Mouse (Mus musculus): ENCODE results near the gene Olfr235. TPM values are rescaled to one million over a fixed set of nuclear protein-coding genes. Genes with fewer than 3 reads are reported as not detected.
"Not testable (repeated sequence)": the region's sequence is repeated elsewhere in the genome, so short reads cannot be mapped to it uniquely, and the experiment has no call there.

Olfr235 gene
- not detected for total RNA-seq (2021)
- long read RNA-seq, experiment 1 = 0 reads
- long read RNA-seq, experiment 2 = 0 reads

DNA sequence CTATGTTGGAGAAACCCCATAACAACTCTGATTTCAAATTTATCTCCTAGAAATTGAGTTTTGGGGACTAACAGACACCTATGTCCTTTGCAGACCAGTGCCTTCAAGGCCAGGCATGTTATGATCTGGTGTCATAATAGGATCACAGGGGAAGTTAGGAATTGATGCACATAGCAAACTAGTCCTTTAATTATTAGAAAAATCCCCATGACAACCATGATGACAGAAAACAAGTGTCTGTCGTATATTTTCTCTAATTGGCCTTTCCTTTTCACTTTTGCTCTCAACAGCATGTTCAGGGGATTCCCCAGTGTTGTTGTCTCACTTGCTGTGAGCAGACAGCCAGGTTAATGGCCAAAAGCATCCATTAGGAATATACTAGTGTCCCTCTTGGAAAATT, at the start of gene Olfr235:
Gene Olfr235 (plus strand): TSS at position 301 of the 400 bp plus-strand sequence.
- DNase-seq (ENCODE audit: low spot score in 2 of 2) = no peak
- Histone ChIP-seq H3K27ac (no peak within 1 kb of the TSS), H3K4me3 (no peak within 1 kb of the TSS)
- TF ChIP-seq CTCF (conservative IDR thresholded peaks at IDR 0.05) = no peak

GRCm38 (mm10) chr19:12232496-12232895, 28.3 kb upstream of the Olfr235 start, which contains the start of gene Olfr1432:
Gene Olfr1432, minus strand, starts transcription at chr19:12232596.
- H3K4me3 ChIP-seq; DNase-seq (ENCODE audit: low spot score in 2 of 2); H3K27ac ChIP-seq: not testable (repeated sequence)

GRCm38 (mm10) chr19:12241559-12241958, 19.3 kb upstream of the Olfr235 start, which contains the start of gene Olfr262:
Gene Olfr262, minus strand, starts transcription at chr19:12241659.
- Histone ChIP-seq H3K4me3 (no peak within 1 kb of the TSS), H3K27ac (no peak within 1 kb of the TSS)
- TF ChIP-seq CTCF (conservative IDR thresholded peaks at IDR 0.05) = no peak
- no peak for DNase-seq (ENCODE audit: low spot score in 2 of 2)

GRCm38 (mm10) chr19:12279554-12279953, 18.7 kb downstream of the Olfr235 start, which contains the start of gene Olfr1434:
Gene Olfr1434, plus strand, starts transcription at chr19:12279854.
- no peak within 1 kb of the TSS for H3K27ac ChIP-seq
- no peak for TF ChIP-seq CTCF (conservative IDR thresholded peaks at IDR 0.05)
- no peak for DNase-seq (ENCODE audit: low spot score in 2 of 2)
- H3K4me3 ChIP-seq = no peak within 1 kb of the TSS

DNA sequence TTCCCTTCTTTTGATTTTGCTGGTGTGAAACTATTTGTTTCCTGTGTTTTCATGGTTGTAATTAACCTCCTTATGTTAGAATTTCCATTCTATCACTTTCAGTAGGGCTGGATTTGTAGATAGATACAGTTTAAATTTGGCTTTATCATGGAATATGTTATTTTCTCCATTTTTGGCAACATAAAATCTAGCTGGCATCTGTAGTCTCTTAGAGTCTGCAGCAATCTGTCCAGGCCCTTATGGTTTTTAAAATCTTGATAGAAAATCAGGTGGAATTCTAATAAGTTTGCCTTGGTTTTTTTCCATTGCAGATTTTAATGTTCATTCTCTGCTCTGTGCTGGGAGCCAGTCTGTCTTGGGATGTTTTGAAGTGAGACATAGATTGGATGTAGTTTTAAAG, 32.1 kb downstream of the Olfr235 start:
- peak; percentile 17 to 60 for DNase-seq (ENCODE audit: low spot score in 2 of 2)
- Histone ChIP-seq H3K4me3 (no peak overlapping the region), H3K27ac (peak overlapping the region; percentile 39; the same call in 1 of the 2 replicates)
- no peak for TF ChIP-seq CTCF (conservative IDR thresholded peaks at IDR 0.05)

- not testable (repeated sequence) for H3K27ac ChIP-seq; DNase-seq (ENCODE audit: low spot score in 2 of 2); H3K4me3 ChIP-seq
These were observed 38.2 kb downstream of the Olfr235 start, which contains the start of gene Olfr1436 for GRCm38 (mm10) chr19:12299030-12299429. Gene Olfr1436, minus strand, starts transcription at chr19:12299130.

Other genes with a start within 250 kb of the Olfr235 start
- gene Olfr1423, start 219.7 kb upstream of the Olfr235 start, total RNA-seq (2021) = not detected
- gene Olfr1424, start 198.3 kb upstream of the Olfr235 start, total RNA-seq (2021) = not detected
- not detected for gene Olfr1425, start 183.3 kb upstream of the Olfr235 start, total RNA-seq (2021)
- gene Olfr1426, start 169.0 kb upstream of the Olfr235 start, total RNA-seq (2021) = not detected
- gene Olfr1427, start 157.7 kb upstream of the Olfr235 start, total RNA-seq (2021) = not detected
- gene Olfr1428, start 145.1 kb upstream of the Olfr235 start, total RNA-seq (2021) = not detected
- not detected for gene Olfr76, start 137.8 kb upstream of the Olfr235 start, total RNA-seq (2021)
- not detected for gene Olfr1555-ps1, start 90.9 kb upstream of the Olfr235 start, total RNA-seq (2021)
- gene Olfr1431, start 60.4 kb upstream of the Olfr235 start, total RNA-seq (2021) = not detected
- not detected for gene Olfr1432, start 28.4 kb upstream of the Olfr235 start, total RNA-seq (2021)
- not detected for gene Olfr262, start 19.4 kb upstream of the Olfr235 start, total RNA-seq (2021)
- not detected for gene Olfr1434, start 18.8 kb downstream of the Olfr235 start, total RNA-seq (2021)
- gene Olfr1436, start 38.1 kb downstream of the Olfr235 start, total RNA-seq (2021) = not detected
- gene Olfr1437, start 64.1 kb downstream of the Olfr235 start, total RNA-seq (2021) = not detected
- not detected for gene Olfr1438-ps1, start 74.9 kb downstream of the Olfr235 start, total RNA-seq (2021)
- gene Olfr1440, start 126.2 kb downstream of the Olfr235 start, total RNA-seq (2021) = not detected
- gene Olfr1441, start 156.4 kb downstream of the Olfr235 start, total RNA-seq (2021) = not detected
- gene Pfpl, start 166.9 kb downstream of the Olfr235 start, total RNA-seq (2021) = not detected
- gene Mpeg1, start 199.7 kb downstream of the Olfr235 start, total RNA-seq (2021) = 1 to 10 TPM; 5.4 to 6.6 TPM
- 10 to 100 TPM; 32.5 to 35.9 TPM for gene Dtx4, start 240.4 kb downstream of the Olfr235 start, total RNA-seq (2021)